Mouse (Mus musculus) ovary, postnatal 36 days (tissue): ENCODE data around the gene Prr7.
"Not testable (repeated sequence)": the region's sequence is repeated elsewhere in the genome, so short reads cannot be mapped to it uniquely, and the experiment has no call there.

Experiments used
- DNase-seq: peaks from one replicate; pipeline ENCODE4 v3.0.0; 2022; ENCODE audit warnings: low spot score, mixed read lengths

Gene Prr7

GRCm38 (mm10) chr13:55464027-55464884, at the start of gene Prr7:
TSS of gene Prr7 (plus strand) at chr13:55464267.
- DNase-seq = peak; percentile 59

- DNase-seq = peak; percentile 26
Observed at GRCm38 (mm10) chr13:55414743-55415380, 49.2 kb upstream of the Prr7 start, which contains the start of gene Pfn3. TSS of gene Pfn3 (minus strand) at chr13:55415232.

DNA sequence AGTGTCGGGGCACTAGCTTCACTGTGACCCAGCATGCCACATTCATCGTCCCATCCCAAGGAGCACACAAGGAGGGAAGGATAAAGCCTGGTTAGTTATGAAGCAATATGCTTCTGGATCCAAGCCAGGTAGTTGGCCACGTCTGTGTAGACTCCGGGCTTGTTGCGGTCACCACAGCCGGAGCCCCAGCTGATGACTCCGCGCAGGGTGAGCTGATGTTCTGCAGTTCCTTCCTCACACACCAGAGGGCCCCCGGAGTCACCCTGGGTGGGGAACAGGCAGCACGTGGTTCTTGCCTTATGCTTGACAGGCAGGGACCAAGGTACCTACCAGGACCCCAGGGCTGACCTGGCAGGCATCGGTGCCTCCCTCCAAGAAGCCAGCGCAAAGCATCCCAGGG, 46.1 kb upstream of the Prr7 start:
- DNase-seq = peak; percentile 80

DNA sequence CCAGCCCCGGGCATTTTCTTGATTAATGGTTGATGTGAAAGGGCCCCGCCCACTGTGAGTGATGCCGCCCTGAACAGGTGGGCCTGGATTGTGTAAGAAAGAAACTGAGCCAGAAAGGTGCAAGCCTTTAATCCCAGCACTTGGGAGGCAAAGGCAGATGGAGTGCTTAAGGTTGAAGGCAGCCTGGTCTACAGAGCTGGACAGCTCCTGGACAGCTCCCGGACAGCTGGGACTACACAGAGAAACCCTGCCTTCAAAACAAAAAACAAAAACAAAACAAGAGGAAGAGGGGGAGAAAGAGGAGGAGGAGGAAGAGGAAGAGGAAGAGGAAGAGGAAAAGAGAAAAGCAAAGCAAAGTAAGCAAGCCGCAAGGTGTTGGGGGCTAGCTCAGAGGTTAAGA, 44.9 kb upstream of the Prr7 start:
- no peak for DNase-seq

GRCm38 (mm10) chr13:55420018-55420932, 43.8 kb upstream of the Prr7 start:
- no peak for DNase-seq

DNA sequence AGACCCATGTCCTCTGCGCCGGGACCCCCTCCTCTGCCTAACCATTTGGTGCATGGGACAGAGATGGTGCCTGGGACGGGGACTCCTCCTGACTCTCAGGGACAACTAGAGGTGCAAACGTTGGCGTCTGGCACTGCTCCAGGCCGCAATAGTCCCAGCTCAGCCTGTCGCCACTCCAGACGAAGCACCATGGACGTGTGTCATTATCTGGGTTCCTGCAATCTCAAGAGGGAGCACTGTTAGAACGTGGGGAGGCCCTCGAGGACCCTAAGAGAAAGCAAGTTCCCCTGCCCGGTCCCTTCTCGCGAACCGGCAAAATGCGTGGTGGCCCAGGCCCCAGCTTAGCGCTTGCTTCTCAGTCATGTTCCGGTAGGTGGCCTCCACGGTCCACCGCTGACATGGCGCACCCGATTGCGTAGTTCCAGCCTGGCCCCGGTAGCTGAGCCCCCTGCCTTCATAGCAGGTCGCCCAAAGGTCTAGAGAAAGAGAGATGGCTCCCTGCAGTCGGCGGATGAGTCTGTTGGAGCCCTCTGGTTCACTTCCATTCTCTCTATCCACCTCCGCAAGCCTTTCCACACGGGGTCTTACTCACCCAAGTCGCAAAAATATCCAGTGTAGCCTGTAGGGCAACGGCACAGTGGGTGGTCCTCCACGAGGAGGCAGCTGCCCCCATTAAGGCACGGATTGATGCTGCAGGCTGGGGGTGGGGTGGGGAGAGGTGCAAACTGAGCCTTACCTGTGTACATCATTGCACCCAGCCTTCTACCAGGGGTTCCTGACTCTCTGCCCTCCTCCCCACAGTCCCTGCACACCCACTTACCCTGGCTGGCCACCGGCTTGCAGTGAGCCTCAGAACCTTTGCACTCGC, 42.9 kb upstream of the Prr7 start:
- DNase-seq = peak; percentile 65

DNA sequence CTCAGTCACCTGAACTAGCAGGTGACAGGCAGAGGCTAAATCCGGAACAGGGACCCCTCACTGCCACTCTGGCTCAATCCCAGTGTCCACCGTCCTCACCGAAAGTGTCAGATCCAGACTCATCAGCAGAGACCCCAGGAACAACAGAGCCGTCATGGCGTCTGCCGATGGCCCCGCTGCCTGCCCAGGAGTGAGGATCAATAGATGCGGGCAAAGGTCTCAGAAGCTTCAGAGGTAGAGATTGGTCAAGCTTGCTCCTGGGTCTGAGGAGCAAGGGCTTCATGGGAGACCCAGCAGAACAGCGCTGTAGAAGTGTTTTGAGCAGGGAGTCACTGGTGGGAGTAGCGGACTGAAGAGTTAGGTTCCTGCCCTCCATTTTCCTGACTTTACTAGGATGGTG, 37.5 kb upstream of the Prr7 start, which contains the start of gene F12:
Gene F12, minus strand, starts transcription at position 181 of the 400 bp plus-strand sequence.
- DNase-seq = no peak

DNA sequence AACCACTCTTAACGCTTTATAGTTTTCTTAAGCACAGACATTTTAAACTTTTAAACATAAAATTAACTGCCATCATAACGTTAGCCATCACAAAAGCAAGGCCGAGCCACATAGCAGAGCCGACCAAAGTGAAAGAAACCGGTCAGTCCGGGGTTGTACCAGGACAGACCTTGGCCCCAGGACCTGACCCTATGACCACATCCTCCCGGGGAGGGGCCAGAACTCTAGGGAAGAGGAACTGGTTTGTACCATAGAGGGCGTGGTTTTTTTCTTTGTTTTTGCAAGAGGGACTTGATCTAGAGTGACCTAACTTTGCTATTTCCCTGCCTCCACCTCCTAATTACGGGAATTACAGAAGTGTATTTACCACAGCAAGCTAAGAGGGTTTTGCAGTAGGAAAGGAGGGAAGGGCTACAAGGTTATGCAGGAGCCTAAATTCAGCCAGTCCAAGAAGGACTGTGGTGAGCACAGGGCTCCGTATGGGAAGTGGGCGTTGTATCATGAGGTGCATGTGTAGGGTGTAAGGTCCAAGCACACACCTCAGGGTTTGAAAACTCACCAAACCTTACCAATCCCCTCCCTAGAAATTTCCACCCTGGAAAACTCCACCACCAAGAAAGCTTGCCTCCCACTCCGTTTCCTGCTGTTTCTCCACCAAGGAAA, 34.7 kb upstream of the Prr7 start:
- DNase-seq = no peak

- DNase-seq = no peak
Observed at GRCm38 (mm10) chr13:55430566-55430965, 33.5 kb upstream of the Prr7 start.

DNA sequence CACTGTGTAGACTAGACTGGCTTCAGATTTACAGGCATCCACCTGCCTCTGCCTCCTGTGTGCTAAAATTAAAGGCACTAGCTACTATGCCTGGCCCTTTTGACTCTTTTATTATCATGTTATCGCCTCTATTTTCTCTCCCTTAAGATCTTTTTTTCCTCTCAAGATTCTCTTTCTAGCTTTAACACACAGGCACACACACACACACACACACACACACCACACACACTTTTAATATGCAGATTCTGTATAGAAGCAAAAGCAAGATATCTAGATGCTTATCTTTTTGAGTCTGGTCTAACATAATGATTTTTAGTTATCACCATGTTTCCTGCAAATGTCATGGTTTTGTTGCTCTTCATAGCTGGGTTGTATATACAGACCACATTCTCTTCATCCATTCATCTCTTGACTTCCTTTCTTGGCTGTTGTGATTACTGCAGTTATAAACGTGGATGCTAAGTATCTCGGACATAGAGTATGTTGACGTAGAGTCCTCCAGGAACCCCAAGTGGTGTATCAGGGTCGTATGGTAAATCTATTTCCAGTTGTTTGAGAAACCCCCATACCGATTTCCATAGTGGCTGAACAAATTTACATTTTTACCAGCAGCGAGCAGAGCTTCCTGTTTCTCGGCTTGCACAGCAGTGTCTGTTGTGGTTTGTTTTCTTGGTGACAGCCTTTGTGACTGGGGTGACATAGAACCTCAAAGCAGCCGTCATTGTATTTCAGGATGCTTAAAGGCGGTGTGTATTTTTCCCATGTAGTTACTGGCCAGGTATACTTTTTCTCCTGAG, 32.0 kb upstream of the Prr7 start:
- DNase-seq = no peak

DNA sequence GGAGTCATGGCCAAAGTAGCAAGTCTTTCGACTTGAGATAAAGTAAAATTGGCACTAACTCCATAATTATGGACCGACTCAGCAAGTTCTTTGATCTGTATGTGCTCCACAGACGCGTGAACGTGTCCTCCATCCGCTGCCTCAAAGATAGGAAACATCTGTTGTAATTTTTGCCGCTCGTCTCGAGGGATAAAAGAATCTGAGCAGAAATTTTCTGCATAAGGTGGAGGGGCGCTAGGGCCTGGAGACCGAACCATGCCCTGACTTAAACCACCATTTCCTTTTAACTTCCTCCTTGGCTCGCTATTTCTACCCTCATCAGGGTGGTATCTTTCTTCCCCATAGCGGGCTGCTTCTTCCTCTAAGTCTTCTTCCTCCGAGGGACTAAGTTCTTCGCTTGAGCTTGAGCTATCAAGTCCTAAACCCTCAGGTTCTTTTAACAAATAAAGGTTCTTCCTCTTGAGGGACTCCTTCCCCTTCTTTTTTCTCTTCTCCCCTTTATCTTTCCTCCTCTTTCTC, 26.9 kb upstream of the Prr7 start:
- DNase-seq = not testable (repeated sequence)

- DNase-seq = no peak
Observed at GRCm38 (mm10) chr13:55443799-55444285, 20.2 kb upstream of the Prr7 start.

GRCm38 (mm10) chr13:55444286-55444936, 19.7 kb upstream of the Prr7 start:
- DNase-seq = no peak

- peak; percentile 98 for DNase-seq
Observed at GRCm38 (mm10) chr13:55444937-55445315, 19.1 kb upstream of the Prr7 start, which contains the start of gene Grk6. TSS of gene Grk6 (plus strand) at chr13:55445072.

DNA sequence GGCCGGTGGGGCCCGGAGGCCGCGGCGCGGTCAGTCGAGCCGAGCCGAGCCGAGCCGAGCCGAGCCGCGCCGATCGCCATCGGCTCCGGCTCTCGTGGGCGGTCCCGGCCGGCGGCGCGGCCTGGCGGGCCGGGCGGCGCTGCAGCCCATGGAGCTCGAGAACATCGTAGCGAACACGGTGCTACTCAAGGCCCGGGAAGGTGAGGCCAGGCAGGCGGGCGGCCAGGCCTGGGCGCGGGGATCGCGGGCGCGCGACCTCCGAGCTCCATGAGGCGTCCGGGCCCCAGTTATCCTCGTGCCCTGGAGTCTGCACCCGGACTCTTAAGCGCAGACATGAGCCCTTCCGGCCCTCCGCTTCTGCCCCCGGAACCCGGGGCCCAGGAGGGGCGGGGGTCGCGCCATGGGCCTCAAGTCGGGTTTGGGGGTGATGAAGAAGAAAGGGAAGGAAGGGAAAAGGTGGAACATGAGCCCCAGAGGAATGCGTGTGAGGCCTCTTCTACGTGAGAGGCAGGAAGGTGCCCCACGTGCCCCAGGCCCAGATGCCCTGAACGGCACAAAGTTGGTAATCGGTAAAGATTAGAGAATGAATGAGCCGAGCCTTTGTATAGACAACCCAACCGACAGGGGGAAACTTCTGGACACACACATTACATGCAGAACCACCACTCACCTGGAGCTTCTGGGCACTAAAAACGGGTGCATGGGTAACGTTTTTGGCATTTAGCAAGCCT, 18.5 kb upstream of the Prr7 start:
- no peak for DNase-seq

GRCm38 (mm10) chr13:55446483-55447105, 17.5 kb upstream of the Prr7 start:
- DNase-seq = no peak

DNA sequence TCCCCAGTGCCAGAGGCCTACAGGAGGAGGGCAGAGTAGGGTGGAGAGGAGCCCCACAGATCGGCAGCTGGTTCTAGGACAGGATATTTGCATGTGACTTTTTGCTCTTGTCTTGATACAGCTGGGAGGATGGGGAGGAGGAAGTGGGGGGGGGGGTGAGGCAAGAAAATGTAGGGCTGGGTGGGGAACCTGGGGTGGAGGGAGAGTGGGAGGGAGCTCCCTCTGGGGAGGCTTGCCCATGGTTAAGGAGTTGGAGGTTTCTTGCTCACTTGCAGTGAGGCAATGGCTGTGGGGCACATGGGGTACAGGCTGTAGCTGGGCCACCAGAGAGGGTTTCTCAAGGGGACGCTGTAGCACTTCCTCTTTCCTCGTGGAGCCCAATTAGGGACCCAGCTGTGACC, 16.5 kb upstream of the Prr7 start:
- DNase-seq = no peak

- no peak for DNase-seq
Observed at GRCm38 (mm10) chr13:55448131-55448530, 15.9 kb upstream of the Prr7 start.
